Mouse (Mus musculus) CH12.LX (cell line): ENCODE measurements around the gene Gcm1. TPM values are rescaled to one million over a fixed set of nuclear protein-coding genes. Genes with fewer than 3 reads are reported as not detected.

Experiments used
- DNase-seq: peaks from one replicate; pipeline ENCODE4 v3.0.0-alpha.2; 2013; ENCODE audit errors: extremely low read depth
- H3K27ac ChIP-seq: 2 replicates; pipeline ENCODE4 v1.5.1; 2012; ENCODE audit warnings: low read depth, mild to moderate bottlenecking, control low read depth, moderate library complexity; ENCODE audit not compliant: insufficient read depth
- H3K27me3 ChIP-seq: replicated peaks from 2 replicates; pipeline ENCODE3; 2012; ENCODE audit warnings: inconsistent platforms
- H3K36me3 ChIP-seq, 2 experiments: replicated peaks in 1 of 2; 2 replicates each; pipeline versions ENCODE3 to v1.6.1; 2012; ENCODE audit warnings: inconsistent platforms in 1 of 2, low read length in 1 of 2, mild to moderate bottlenecking in 1 of 2, mixed read lengths in 1 of 2, moderate library complexity in 1 of 2; ENCODE audit not compliant: control insufficient read depth in 1 of 2, insufficient read depth in 1 of 2
- H3K4me1 ChIP-seq, 2 experiments: 2 replicates each; pipeline ENCODE4 v1.6.1; 2012; ENCODE audit warnings: inconsistent platforms in 1 of 2, moderate library complexity in 1 of 2; ENCODE audit not compliant: insufficient read depth in 2 of 2, control insufficient read depth in 1 of 2
- H3K4me2 ChIP-seq: 2 replicates; pipeline ENCODE4 v1.6.1; 2012; ENCODE audit warnings: low read depth, mild to moderate bottlenecking, control low read depth; ENCODE audit not compliant: poor library complexity, insufficient read depth, severe bottlenecking
- H3K4me3 ChIP-seq, 3 experiments: fragments of 150-350 bp in 1 of 3; sonication (generic) in 1 of 3; replicated peaks in 1 of 3; 2 replicates each; pipeline versions ENCODE3 to v1.5.1; 2011 to 2012; ENCODE audit warnings: low read depth in 2 of 3, low read length in 2 of 3, mild to moderate bottlenecking in 2 of 3, moderate library complexity in 2 of 3, control low read depth in 1 of 3, improper control_type of control experiment in 1 of 3, inconsistent platforms in 1 of 3, mixed read lengths in 1 of 3; ENCODE audit not compliant: poor library complexity in 1 of 3
- H3K79me2 ChIP-seq: replicated peaks from 2 replicates; pipeline ENCODE4 v1.6.1; 2012; ENCODE audit warnings: mild to moderate bottlenecking, moderate library complexity; ENCODE audit not compliant: control insufficient read depth, poor library complexity, insufficient read depth, severe bottlenecking; ENCODE audit errors: extremely low read depth
- H3K9ac ChIP-seq: 2 replicates; pipeline ENCODE4 v1.6.1; 2012; ENCODE audit warnings: low read depth, mild to moderate bottlenecking, control low read depth, moderate library complexity; ENCODE audit not compliant: insufficient read depth
- H3K9me3 ChIP-seq: replicated peaks from 2 replicates; pipeline ENCODE3; 2012; ENCODE audit warnings: low read length, inconsistent platforms, mixed read lengths
- BHLHE40 ChIP-seq: IDR thresholded peaks from 2 replicates; pipeline ENCODE4 v1.6.1; 2011; ENCODE audit warnings: mild to moderate bottlenecking, low read depth, low read length, improper control_type of control experiment
- CHD1 ChIP-seq: IDR thresholded peaks from 2 replicates; pipeline ENCODE4 v1.6.1; 2012; ENCODE audit warnings: low read depth, low read length, improper control_type of control experiment, inconsistent platforms
- CHD2 ChIP-seq: IDR thresholded peaks from 2 replicates; pipeline ENCODE4 v1.6.1; 2011; ENCODE audit warnings: low read length, improper control_type of control experiment
- ETS1 ChIP-seq: conservative IDR thresholded peaks from 2 replicates; pipeline ENCODE4 v1.6.1; 2012; ENCODE audit warnings: low read depth, mild to moderate bottlenecking, inconsistent platforms, low read length, improper control_type of control experiment, moderate library complexity
- HCFC1 ChIP-seq: IDR thresholded peaks from 2 replicates; pipeline ENCODE4 v1.6.1; 2012; ENCODE audit warnings: low read depth, mild to moderate bottlenecking, inconsistent platforms, low read length, improper control_type of control experiment
- JUN ChIP-seq: IDR thresholded peaks from 2 replicates; pipeline ENCODE4 v1.6.1; 2011; ENCODE audit warnings: low read depth, mild to moderate bottlenecking, low read length, improper control_type of control experiment, moderate library complexity; ENCODE audit not compliant: insufficient read depth
- KAT2A ChIP-seq: IDR thresholded peaks from 2 replicates; pipeline ENCODE4 v1.6.1; 2012; ENCODE audit warnings: low read length, improper control_type of control experiment, inconsistent platforms; ENCODE audit not compliant: insufficient replicate concordance
- MAFK ChIP-seq: IDR thresholded peaks from 2 replicates; pipeline ENCODE4 v1.6.1; 2011; ENCODE audit warnings: low read length, improper control_type of control experiment; ENCODE audit not compliant: insufficient replicate concordance
- MAX ChIP-seq: IDR thresholded peaks from 2 replicates; pipeline ENCODE4 v1.6.1; 2011; ENCODE audit warnings: low read length, improper control_type of control experiment
- MEF2A ChIP-seq: IDR thresholded peaks from 2 replicates; pipeline ENCODE4 v1.6.1; 2014; ENCODE audit warnings: low read depth, mild to moderate bottlenecking, inconsistent platforms, low read length, improper control_type of control experiment, borderline replicate concordance
- MYC ChIP-seq: IDR thresholded peaks from 2 replicates; pipeline ENCODE4 v1.6.1; 2011; ENCODE audit warnings: low read depth, mild to moderate bottlenecking, improper control_type of control experiment, low read length
- PAX5 ChIP-seq: IDR thresholded peaks from 2 replicates; pipeline ENCODE4 v1.6.1; 2012; ENCODE audit warnings: low read length, inconsistent platforms, mixed read lengths
- RAD21 ChIP-seq: IDR thresholded peaks from 2 replicates; pipeline ENCODE4 v1.6.1; 2011; ENCODE audit warnings: low read depth, mild to moderate bottlenecking, low read length, improper control_type of control experiment, moderate library complexity
- RCOR1 ChIP-seq: conservative IDR thresholded peaks from 2 replicates; pipeline ENCODE4 v1.6.1; 2012; ENCODE audit warnings: low read depth, mild to moderate bottlenecking, inconsistent platforms, low read length, improper control_type of control experiment
- SIN3A ChIP-seq: IDR thresholded peaks from 2 replicates; pipeline ENCODE4 v1.6.1; 2012; ENCODE audit warnings: low read length, improper control_type of control experiment, inconsistent platforms
- SMC3 ChIP-seq: IDR thresholded peaks from 2 replicates; pipeline ENCODE4 v1.6.1; 2011; ENCODE audit warnings: low read depth, low read length, improper control_type of control experiment
- TBP ChIP-seq: conservative IDR thresholded peaks from 2 replicates; pipeline ENCODE4 v1.6.1; 2011; ENCODE audit warnings: low read depth, low read length, improper control_type of control experiment
- TCF12 ChIP-seq: IDR thresholded peaks from 2 replicates; pipeline ENCODE4 v1.6.1; 2014; ENCODE audit warnings: low read depth, mild to moderate bottlenecking, inconsistent platforms, low read length, improper control_type of control experiment
- UBTF ChIP-seq: IDR thresholded peaks from 2 replicates; pipeline ENCODE4 v1.6.1; 2012; ENCODE audit warnings: low read depth, mild to moderate bottlenecking, inconsistent platforms, low read length, improper control_type of control experiment, moderate library complexity
- USF1 ChIP-seq: IDR thresholded peaks from 2 replicates; pipeline ENCODE4 v1.6.1; 2014; ENCODE audit warnings: low read depth, mild to moderate bottlenecking, inconsistent platforms, low read length, improper control_type of control experiment
- USF2 ChIP-seq: conservative IDR thresholded peaks from 2 replicates; pipeline ENCODE4 v1.6.1; 2011; ENCODE audit warnings: low read depth, low read length, improper control_type of control experiment
- ZKSCAN1 ChIP-seq: IDR thresholded peaks from 2 replicates; pipeline ENCODE4 v1.6.1; 2012; ENCODE audit warnings: low read depth, inconsistent platforms, low read length, improper control_type of control experiment, borderline replicate concordance
- ZMIZ1 ChIP-seq: IDR thresholded peaks from 2 replicates; pipeline ENCODE4 v1.6.1; 2012; ENCODE audit warnings: low read depth, mild to moderate bottlenecking, inconsistent platforms, low read length, improper control_type of control experiment
- ZNF384 ChIP-seq: IDR thresholded peaks from 2 replicates; pipeline ENCODE4 v1.6.1; 2012; ENCODE audit warnings: low read depth, low read length, improper control_type of control experiment, inconsistent platforms
- dilution Hi-C: fragments of 300-500 bp; cut with MboI; formaldehyde crosslinking; loops from 2 replicates; pipeline ENCODE4 v1.14.3; 2020; ENCODE audit warnings: low sequenced_read_pairs; ENCODE audit not compliant: extremely low pct_unique_long_range_greater_than_20kb, extremely low pct_ligation_motif_present
- in situ Hi-C: fragments of 300-500 bp; cut with MboI; formaldehyde crosslinking; loops from 3 replicates; pipeline ENCODE4 v1.14.3; 2019; ENCODE audit warnings: low sequenced_read_pairs, low pct_ligation_motif_present, low pct_unique_long_range_greater_than_20kb, mixed read lengths
- polyA plus RNA-seq: library from polyadenylated mRNA; unstranded; fragments of >175 nt; gene quantifications from 2 replicates; pipeline ENCODE4 v1.2.1, GENCODE M21; 2012; ENCODE audit warnings: low read depth; ENCODE audit not compliant: insufficient read length
- total RNA-seq, 2 experiments: library from RNA; depleted of rRNA; stranded (reverse); fragments of 300-350 nt in 1 of 2; fragments of >200 nt in 1 of 2; gene quantifications; 2 replicates each; pipeline ENCODE4 v1.2.3; 2012 to 2014

Gene Gcm1
- total and polyA plus RNA-seq, 3 experiments: not detected

GRCm38 (mm10) chr9:78015816-78016215, 35.9 kb upstream of the Gcm1 start:
- in situ Hi-C loops: no loop called here
- H3K4me1 ChIP-seq: peaks cover 8 to 17% of the 10 kb centered on the region in 2 experiments

GRCm38 (mm10) chr9:78016288-78016687, 35.4 kb upstream of the Gcm1 start:
- in situ Hi-C loops (no loop called here), dilution Hi-C loops (no loop called here)
- H3K27ac ChIP-seq: no peak overlapping the region
- H3K4me2 ChIP-seq: no peak overlapping the region
- no peaks in the 10 kb centered on the region for H3K36me3 ChIP-seq
- H3K27me3 ChIP-seq: no peaks in the 10 kb centered on the region
- no peak overlapping the region for H3K4me3 ChIP-seq
- no peak for TF ChIP-seq USF2
- TF ChIP-seq RCOR1: no peak
- no peak for TF ChIP-seq ZNF384
- TF ChIP-seq RAD21: no peak
- TF ChIP-seq JUN: no peak
- no peak for TF ChIP-seq CHD2
- no peak for TF ChIP-seq MYC
- no peak for TF ChIP-seq SMC3
- TF ChIP-seq SIN3A: no peak
- TF ChIP-seq ETS1: no peak
- no peak for TF ChIP-seq USF1
- H3K9me3 ChIP-seq: no peaks in the 10 kb centered on the region
- peaks cover 9 to 22% of the 10 kb centered on the region in 2 experiments for H3K4me1 ChIP-seq
- H3K79me2 ChIP-seq: no peaks in the 10 kb centered on the region
- DNase-seq: no peak
- H3K9ac ChIP-seq: no peak overlapping the region

More at GRCm38 (mm10) chr9:78015816-78016215, 35.9 kb upstream of the Gcm1 start:
- H3K79me2 ChIP-seq: no peaks in the 10 kb centered on the region
- no peaks in the 10 kb centered on the region for H3K36me3 ChIP-seq
- DNase-seq: no peak
- no peak overlapping the region for H3K9ac ChIP-seq
- dilution Hi-C loops: no loop called here
- no peaks in the 10 kb centered on the region for H3K9me3 ChIP-seq
- TF ChIP-seq MEF2A (no peak), PAX5 (no peak), TCF12 (no peak), RAD21 (no peak), TBP (no peak), ZKSCAN1 (no peak), CHD1 (no peak), ZNF384 (no peak), MAX (no peak), MAFK (no peak), CHD2 (no peak), UBTF (no peak), KAT2A (no peak), JUN (no peak), HCFC1 (no peak), ZMIZ1 (no peak), BHLHE40 (no peak)
- no peak overlapping the region for H3K4me3 ChIP-seq
- no peaks in the 10 kb centered on the region for H3K27me3 ChIP-seq
- H3K4me2 ChIP-seq: no peak overlapping the region
- no peak overlapping the region for H3K27ac ChIP-seq
